Mouse (Mus musculus) ES-Bruce4 (cell line): ENCODE data around the gene Rbms1.

Source experiments
- CTCF ChIP-seq: IDR thresholded peaks from one replicate; pipeline ENCODE4 v1.8.1; 2011; ENCODE audit warnings: low read depth, low read length
- EP300 ChIP-seq: IDR thresholded peaks from 2 replicates; pipeline ENCODE4 v1.6.1; 2011; ENCODE audit warnings: low read depth, low read length; ENCODE audit not compliant: insufficient read depth
- POLR2A ChIP-seq: IDR thresholded peaks from one replicate; pipeline ENCODE4 v1.8.1; 2011; ENCODE audit warnings: low read length; ENCODE audit not compliant: insufficient read depth

GRCm38 (mm10) chr2:60814788-60815187 is 148.2 kb downstream of the Rbms1 start:
- TF ChIP-seq CTCF = no peak
- no peak for TF ChIP-seq POLR2A
- no peak for TF ChIP-seq EP300
